Mouse (Mus musculus): ENCODE data around the gene Vat1l. TPM values are rescaled to one million over a fixed set of nuclear protein-coding genes. Genes with fewer than 3 reads are reported as not detected.

Gene Vat1l
- total RNA-seq (2023): not detected

DNA sequence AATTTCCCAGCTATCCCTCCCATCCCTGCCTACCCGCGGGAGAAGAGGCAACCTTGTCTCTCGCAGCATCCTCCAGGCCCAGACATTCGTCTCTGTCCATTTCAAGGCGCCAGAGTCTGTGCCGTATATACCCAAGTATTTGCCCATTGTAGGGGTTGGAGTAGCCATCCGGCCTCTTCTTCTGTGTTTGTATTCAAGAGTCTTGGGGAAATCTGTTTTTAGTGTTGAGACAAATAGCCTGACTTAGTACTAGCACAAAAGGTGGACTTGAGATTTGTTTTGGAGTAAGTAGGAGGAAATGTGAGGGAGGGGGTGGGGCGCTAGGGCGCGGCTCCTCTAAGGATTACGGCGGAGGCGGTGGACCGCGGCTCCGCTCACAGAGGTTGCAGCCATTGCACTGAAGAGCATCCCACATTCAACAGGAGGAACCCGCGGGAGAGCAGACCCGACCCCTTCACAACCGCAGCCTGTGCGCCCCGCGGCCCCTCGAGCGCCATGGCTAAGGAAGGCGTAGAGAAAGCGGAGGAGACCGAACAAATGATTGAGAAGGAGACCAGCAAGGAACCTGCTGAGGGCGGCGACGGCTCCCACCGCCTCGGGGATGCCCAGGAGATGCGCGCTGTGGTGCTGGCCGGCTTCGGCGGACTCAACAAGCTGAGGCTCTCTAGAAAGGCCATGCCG lies at the start of gene Vat1l:
Vat1l (plus strand) TSS at position 392 of the 681 bp plus-strand sequence.

GRCm38 (mm10) chr8:114417786-114418185 lies 212.4 kb downstream of the Vat1l start, which contains the start of gene Clec3a:
Gene Clec3a (plus strand): TSS chr8:114418086.

Other genes starting within 250 kb of the Vat1l start
- gene Nudt7, start 72.1 kb upstream of the Vat1l start, total RNA-seq (2023): 3.1 TPM
- gene Clec3a, start 212.5 kb downstream of the Vat1l start, total RNA-seq (2023): not detected
- gene Wwox, start 234.0 kb downstream of the Vat1l start, total RNA-seq (2023): 18.4 TPM